17 mouse cellular contexts compared by ENCODE assay signal in the genomic region with DNA sequence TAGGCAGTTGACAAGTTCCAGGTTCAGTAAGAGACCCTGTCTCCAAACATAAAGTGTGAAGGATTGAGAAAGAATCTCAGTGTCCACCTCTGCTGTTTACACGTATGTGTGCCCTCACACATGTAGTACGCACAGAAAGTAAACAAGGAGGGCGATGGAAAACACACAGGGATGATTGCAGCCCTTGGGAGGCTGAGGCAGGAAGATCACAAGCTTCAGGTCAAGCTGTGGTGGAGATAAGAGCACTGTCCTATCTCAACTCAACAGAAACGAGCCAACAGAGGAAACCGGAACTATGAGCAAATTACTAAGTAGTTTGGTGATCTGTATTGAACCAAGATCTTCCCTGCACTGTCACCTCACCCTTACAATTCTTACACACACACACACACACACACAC. TPM values are rescaled to one million over a fixed set of nuclear protein-coding genes. Genes with fewer than 3 reads are reported as not detected.
"Had no signal": no experiment of that assay in that cellular context is flagged by ENCODE, and none has a peak within 500 bp of the region (broad histone marks: within the 10 kb centered on the region; RNA-seq: fewer than 3 reads in every experiment).

No protein-coding gene starts in this region.

- DNase-seq: kidney, adult 18-20 months; kidney, postnatal 10 days; lung, adult 18-20 months; midbrain, embryonic 14.5 days; right cerebral cortex, adult 18-20 months; right cerebral cortex, postnatal 25 days; thymus, adult 18-20 months; thymus, postnatal 14 days had no signal

- H3K4me2 ChIP-seq: limb, embryonic 15.5 days; neural tube, embryonic 15.5 days had no signal

- H3K4me3 ChIP-seq: left cerebral cortex, adult 2 months; limb, embryonic 15.5 days; myocyte; neural tube, embryonic 15.5 days had no signal

- H3K27me3 ChIP-seq: limb, embryonic 15.5 days; neural tube, embryonic 15.5 days had no signal

- H3K4me1 ChIP-seq: limb, embryonic 15.5 days; neural tube, embryonic 15.5 days had no signal

- H3K9me3 ChIP-seq: limb, embryonic 15.5 days; neural tube, embryonic 15.5 days had no signal

- H3K9ac ChIP-seq: limb, embryonic 15.5 days; neural tube, embryonic 15.5 days had no signal

- H3K36me3 ChIP-seq: limb, embryonic 15.5 days; neural tube, embryonic 15.5 days had no signal

- H3K27ac ChIP-seq: left cerebral cortex, adult 2 months; limb, embryonic 15.5 days; neural tube, embryonic 15.5 days had no signal

RNA-seq across cellular contexts. Expression of a gene that starts 38.2 kb away (rescaled TPM):
- total RNA-seq: layer of hippocampus, postnatal 25 days; left cerebral cortex, adult 2 months; left cerebral cortex, postnatal 14 days; megakaryocyte-erythroid progenitor cell, adult 5-6 weeks had no signal
- polyA plus RNA-seq: kidney, embryonic 14.5 days; limb, embryonic 15.5 days; lung, embryonic 16.5 days; midbrain, embryonic 14.5 days; myocyte had no signal
